15 mouse cellular contexts compared by ENCODE assay signal in the genomic region with DNA sequence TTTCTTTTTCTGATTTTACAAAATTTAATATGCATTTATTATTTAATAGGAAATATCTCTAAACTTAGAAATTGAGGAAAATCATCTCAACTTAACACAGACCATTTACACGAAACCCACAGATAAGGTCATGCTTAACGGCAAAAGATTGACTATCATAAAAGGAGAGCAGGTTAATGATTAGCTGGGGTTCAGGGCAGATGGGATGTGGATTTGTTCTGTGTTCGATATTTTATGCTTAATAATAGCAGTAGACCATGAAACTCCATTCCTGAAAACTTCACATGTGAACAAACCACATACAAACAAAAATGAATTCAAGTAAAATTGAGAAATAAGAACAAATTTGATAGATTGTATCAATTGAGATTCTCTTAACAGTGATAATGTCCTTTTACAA.
"Had no signal": no experiment of that assay in that cellular context is flagged by ENCODE, and none has a peak within 500 bp of the region (broad histone marks: within the 10 kb centered on the region; RNA-seq: fewer than 3 reads in every experiment).

No protein-coding gene starts in this region.

- DNase-seq: retina, postnatal 1 day; right cerebral cortex, adult 18-20 months; right cerebral cortex, postnatal 14 days; right cerebral cortex, postnatal 25 days; right cerebral cortex, postnatal 4 days; spleen, adult 18-20 months; thymus, adult 18-20 months; thymus, adult 2 months; thymus, postnatal 14 days; thymus, postnatal 25 days; thymus, postnatal 36 days; thymus, postnatal 4 days had no signal

- H3K27ac ChIP-seq: neural tube, embryonic 15.5 days; stomach, embryonic 15.5 days; stomach, postnatal 0 days had no signal

- H3K9ac ChIP-seq: neural tube, embryonic 15.5 days; stomach, embryonic 15.5 days had no signal

- H3K27me3 ChIP-seq: neural tube, embryonic 15.5 days; stomach, embryonic 15.5 days had no signal

- H3K4me3 ChIP-seq: neural tube, embryonic 15.5 days; stomach, embryonic 15.5 days had no signal

- H3K36me3 ChIP-seq: neural tube, embryonic 15.5 days; stomach, embryonic 15.5 days had no signal

- H3K4me1 ChIP-seq: neural tube, embryonic 15.5 days had no signal

- H3K9me3 ChIP-seq: neural tube, embryonic 15.5 days; stomach, embryonic 15.5 days had no signal

- H3K4me2 ChIP-seq: neural tube, embryonic 15.5 days; stomach, embryonic 15.5 days had no signal
